15 mouse cellular contexts compared by ENCODE assay signal in the genomic region with DNA sequence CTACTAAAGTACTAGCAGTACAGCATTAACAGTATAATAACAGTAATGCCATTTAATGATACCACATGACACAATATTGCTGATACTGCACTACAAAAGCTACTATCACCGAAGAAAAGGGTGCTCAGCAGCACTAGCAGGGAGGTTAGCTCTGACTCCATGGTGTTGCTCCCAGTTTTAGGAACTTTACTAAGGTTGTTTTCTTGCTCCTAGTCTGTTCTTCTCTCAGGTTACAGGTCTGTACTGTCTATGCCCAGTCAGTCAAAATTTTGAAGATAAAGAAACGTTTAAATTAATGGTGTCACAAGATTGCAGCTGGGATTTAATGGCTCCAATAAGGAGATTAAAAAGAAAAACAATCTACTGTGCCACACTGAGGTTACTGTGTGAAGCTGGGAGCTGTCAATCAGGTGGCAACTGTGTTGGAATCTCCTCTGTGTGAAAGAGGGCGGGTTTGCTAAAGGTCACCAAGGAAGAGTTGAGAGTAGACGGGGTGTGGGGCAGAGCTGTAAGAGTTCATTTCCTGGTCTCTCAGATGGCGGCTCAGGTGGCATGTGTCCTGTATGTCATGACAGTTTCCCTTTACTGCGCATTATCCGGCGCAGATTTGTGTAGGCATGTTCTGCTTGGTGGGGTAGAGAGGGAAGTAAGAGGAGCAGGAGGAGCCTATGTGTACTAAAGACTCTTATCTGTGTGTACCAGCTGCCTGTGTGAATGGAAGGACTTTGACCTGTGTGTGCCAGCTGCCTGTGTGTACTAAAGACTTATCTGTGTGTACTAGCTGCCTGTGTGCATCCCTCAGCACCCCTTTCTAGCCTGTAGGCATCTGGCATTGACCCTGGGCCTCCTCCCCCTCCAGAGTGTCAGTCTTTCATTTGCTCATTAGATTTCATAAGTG.
DNase-seq lines count a peak whose midpoint lies in the region; ATAC-seq lines count a peak whose summit lies in the region.
"Had no signal": no experiment of that assay in that cellular context is flagged by ENCODE, and none has a peak within 500 bp of the region (broad histone marks: within the 10 kb centered on the region; RNA-seq: fewer than 3 reads in every experiment).

No protein-coding gene starts in this region.

- no peak overlapping the region for H3K9ac ChIP-seq in kidney, embryonic 16.5 days (replicated peaks; ENCODE audit: low read length)
- H3K9ac ChIP-seq in liver, embryonic 16.5 days (ENCODE audit: low read depth, low read length): no peak overlapping the region
- H3K9ac ChIP-seq in midbrain, embryonic 13.5 days (replicated peaks): no peak overlapping the region
- H3K9ac ChIP-seq: neural tube, embryonic 12.5 days had no signal

- H3K4me2 ChIP-seq in kidney, embryonic 16.5 days (replicated peaks; ENCODE audit: low read depth, low read length): no peak overlapping the region
- H3K4me2 ChIP-seq in liver, embryonic 16.5 days (ENCODE audit: low read depth, low read length): no peak overlapping the region
- no peak overlapping the region for H3K4me2 ChIP-seq in midbrain, embryonic 13.5 days (replicated peaks)
- H3K4me2 ChIP-seq: neural tube, embryonic 12.5 days had no signal

- H3K4me1 ChIP-seq in kidney, embryonic 16.5 days (ENCODE audit: insufficient read depth, low read length): no peaks in the 10 kb centered on the region
- no peaks in the 10 kb centered on the region for H3K4me1 ChIP-seq in liver, embryonic 16.5 days (ENCODE audit: control insufficient read depth, low read depth, low read length)
- no peaks in the 10 kb centered on the region; the same call in 1 of the 2 replicates for H3K4me1 ChIP-seq in midbrain, embryonic 13.5 days (replicated peaks)
- H3K4me1 ChIP-seq: neural tube, embryonic 12.5 days had no signal

- peak; percentile 14 for DNase-seq in induced T-regulatory cell, adult 2 months (ENCODE audit: low read depth)
- DNase-seq in embryo, embryonic 9.5 days (ENCODE audit: extremely low spot score): no peak
- no peak for DNase-seq in lung, postnatal 4 days
- no peak for DNase-seq in left cerebral cortex, postnatal 10 days (ENCODE audit: extremely low spot score in 1 of 2, low spot score in 2 of 2)
- DNase-seq: adrenal gland, adult 2 months; heart, adult 18-20 months; layer of hippocampus, postnatal 36 days; lung, adult 18-20 months had no signal

- no peaks in the 10 kb centered on the region for H3K27me3 ChIP-seq in kidney, embryonic 16.5 days (ENCODE audit: insufficient read depth, low read length)
- H3K27me3 ChIP-seq in liver, embryonic 16.5 days (ENCODE audit: control insufficient read depth, insufficient read depth, low read depth, low read length): no peaks in the 10 kb centered on the region
- no peaks in the 10 kb centered on the region for H3K27me3 ChIP-seq in midbrain, embryonic 13.5 days
- H3K27me3 ChIP-seq: CH12.LX; neural tube, embryonic 12.5 days; Patski had no signal

- H3K9me3 ChIP-seq in kidney, embryonic 16.5 days (ENCODE audit: low read length): no peaks in the 10 kb centered on the region
- H3K9me3 ChIP-seq in liver, embryonic 16.5 days (replicated peaks; ENCODE audit: control insufficient read depth, low read length): no peaks in the 10 kb centered on the region
- H3K9me3 ChIP-seq in midbrain, embryonic 13.5 days: no peaks in the 10 kb centered on the region
- H3K9me3 ChIP-seq: neural tube, embryonic 12.5 days had no signal

- no peaks in the 10 kb centered on the region for H3K36me3 ChIP-seq in kidney, embryonic 16.5 days (ENCODE audit: insufficient read depth, low read length)
- no peaks in the 10 kb centered on the region for H3K36me3 ChIP-seq in liver, embryonic 16.5 days (ENCODE audit: control insufficient read depth, insufficient read depth)
- no peaks in the 10 kb centered on the region for H3K36me3 ChIP-seq in midbrain, embryonic 13.5 days
- H3K36me3 ChIP-seq: neural tube, embryonic 12.5 days had no signal

- WGBS in kidney, embryonic 16.5 days: 44% methylated on average over 8 of the region's 8 CpGs
- WGBS in liver, embryonic 16.5 days (ENCODE audit: insufficient replicate concordance): 28% methylated on average over 8 of the region's 8 CpGs
- WGBS in midbrain, embryonic 13.5 days: 79% methylated on average over 8 of the region's 8 CpGs

- intact Hi-C loops in left cerebral cortex, postnatal 10 days (cut with DNase I): no loop called here

- ATAC-seq in CD4-positive, CD25-positive, alpha-beta regulatory T cell, adult 4 months: peak; percentile 74
- ATAC-seq in kidney, embryonic 16.5 days (ENCODE audit: low FRiP score, low TSS enrichment): peak; percentile 57
- peak; percentile 41; the same call in 1 of the 2 replicates for ATAC-seq in liver, embryonic 16.5 days (ENCODE audit: low read depth)
- ATAC-seq in midbrain, embryonic 13.5 days: no peak
- ATAC-seq: Patski had no signal

- H3K4me3 ChIP-seq in kidney, embryonic 16.5 days (ENCODE audit: low read length): no peak overlapping the region
- H3K4me3 ChIP-seq in liver, embryonic 16.5 days (ENCODE audit: low read depth, low read length): no peak overlapping the region
- no peak overlapping the region for H3K4me3 ChIP-seq in midbrain, embryonic 13.5 days (replicated peaks)
- H3K4me3 ChIP-seq: neural tube, embryonic 12.5 days had no signal

- H3K27ac ChIP-seq in kidney, embryonic 16.5 days (ENCODE audit: low read length): no peak overlapping the region
- H3K27ac ChIP-seq in liver, embryonic 16.5 days (ENCODE audit: low read length): no peak overlapping the region
- no peak overlapping the region for H3K27ac ChIP-seq in midbrain, embryonic 13.5 days
- H3K27ac ChIP-seq: neural tube, embryonic 12.5 days had no signal
